Mouse (Mus musculus): ENCODE results near the gene Lbhd2. TPM values are rescaled to one million over a fixed set of nuclear protein-coding genes. Genes with fewer than 3 reads are reported as not detected.

Gene Lbhd2
- 4.8 and 5.9 TPM in 2 replicates for polyA plus RNA-seq (2015; fragmentation: Nextera tagmentation; extraction: Ambion mirVana)

GRCm38 (mm10) chr12:111406622-111407021 lies at the start of gene Lbhd2:
Lbhd2 (plus strand) TSS chr12:111406809.
- peak; percentile 9 for DNase-seq (ENCODE audit: low spot score)

GRCm38 (mm10) chr12:111360671-111361070 lies 45.9 kb upstream of the Lbhd2 start:
- DNase-seq (ENCODE audit: low spot score), result no peak

- no peak for DNase-seq (ENCODE audit: low spot score)
Observed at GRCm38 (mm10) chr12:111361319-111362098, 45.1 kb upstream of the Lbhd2 start.

DNA sequence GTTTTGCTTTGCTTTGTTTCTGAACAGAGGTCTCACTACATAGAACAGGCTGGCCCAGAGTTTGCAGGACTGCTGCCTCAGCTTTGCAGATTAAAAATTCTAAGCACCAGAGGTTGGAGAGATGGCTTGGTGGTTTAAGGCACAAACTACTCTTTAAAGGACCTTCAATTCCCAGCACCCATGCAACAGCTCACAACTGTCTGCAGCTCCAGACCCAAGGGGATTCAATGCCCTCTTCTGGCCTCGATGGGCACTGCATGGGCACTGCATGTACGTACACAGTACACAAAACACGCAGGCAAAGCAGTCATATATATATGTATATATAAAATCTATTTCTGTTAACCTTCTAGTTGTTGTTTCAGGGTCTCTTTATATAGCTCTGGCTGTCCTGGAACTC lies 42.4 kb upstream of the Lbhd2 start:
- DNase-seq (ENCODE audit: low spot score), result no peak

- DNase-seq (ENCODE audit: low spot score), result no peak
Observed at GRCm38 (mm10) chr12:111367065-111367464, 39.5 kb upstream of the Lbhd2 start.

DNA sequence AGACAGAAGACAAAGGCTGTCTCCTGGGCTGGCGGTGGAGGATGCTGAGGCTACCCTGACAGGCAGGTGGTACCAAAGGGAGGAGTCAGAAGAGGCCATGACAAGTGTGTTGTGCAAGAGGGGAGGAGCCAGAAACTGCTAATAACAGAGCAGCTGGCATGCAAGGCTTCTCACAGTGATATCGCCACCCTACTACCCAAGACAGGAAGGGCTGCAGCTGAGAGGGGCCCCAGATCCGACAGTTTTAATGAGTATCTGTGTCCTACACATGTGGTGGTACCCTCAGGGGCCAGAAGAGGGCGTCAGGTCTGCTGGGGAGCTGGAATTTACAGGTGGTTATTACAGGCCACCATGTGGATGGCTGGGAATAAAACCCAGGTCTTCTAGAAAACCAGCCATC lies 36.4 kb upstream of the Lbhd2 start:
- no peak for DNase-seq (ENCODE audit: low spot score)

DNA sequence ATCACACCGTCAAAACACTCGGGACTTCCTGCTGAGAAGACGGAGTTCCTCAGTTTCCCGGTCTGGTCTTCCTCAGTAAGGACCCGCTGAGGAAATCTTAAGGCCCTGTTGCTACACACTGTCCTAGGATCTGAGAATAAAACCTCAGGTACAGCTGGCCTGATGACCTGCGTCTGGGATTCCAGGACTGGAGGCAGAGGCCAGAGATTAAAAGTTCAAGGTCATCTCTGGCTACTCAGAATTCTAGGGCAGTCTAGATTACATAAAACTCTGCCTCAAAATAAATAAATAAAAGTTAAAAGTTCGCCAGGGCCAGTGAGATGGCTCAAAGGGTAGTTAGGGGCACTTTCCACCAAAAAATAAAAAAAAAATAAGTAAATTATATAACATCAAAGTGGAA lies 34.7 kb upstream of the Lbhd2 start:
- no peak for DNase-seq (ENCODE audit: low spot score)

DNA sequence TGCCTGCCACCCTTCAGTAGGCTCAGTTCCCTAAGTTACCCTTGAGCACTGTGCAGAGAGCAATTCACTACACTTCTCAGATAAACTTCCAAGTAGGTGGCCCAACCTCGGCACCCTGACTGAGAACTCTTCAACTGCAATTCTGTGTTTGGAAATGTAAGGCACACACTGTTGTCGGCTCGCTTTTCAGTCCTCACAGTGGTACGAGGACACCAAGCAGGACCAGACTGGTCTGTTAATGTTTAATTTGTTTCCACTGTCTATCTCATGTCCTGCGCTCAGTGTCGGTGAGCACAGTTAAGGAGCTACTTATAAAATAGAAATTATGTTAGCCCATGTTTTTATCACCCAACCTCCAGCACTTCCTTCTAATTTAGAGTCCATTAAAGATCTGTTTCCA lies 33.2 kb upstream of the Lbhd2 start:
- no peak for DNase-seq (ENCODE audit: low spot score)

GRCm38 (mm10) chr12:111374727-111375126 lies 31.9 kb upstream of the Lbhd2 start:
- no peak for DNase-seq (ENCODE audit: low spot score)

GRCm38 (mm10) chr12:111375559-111375958 lies 31.1 kb upstream of the Lbhd2 start:
- no peak for DNase-seq (ENCODE audit: low spot score)

- DNase-seq (ENCODE audit: low spot score), result no peak
Observed at GRCm38 (mm10) chr12:111376053-111376452, 30.6 kb upstream of the Lbhd2 start.

DNA sequence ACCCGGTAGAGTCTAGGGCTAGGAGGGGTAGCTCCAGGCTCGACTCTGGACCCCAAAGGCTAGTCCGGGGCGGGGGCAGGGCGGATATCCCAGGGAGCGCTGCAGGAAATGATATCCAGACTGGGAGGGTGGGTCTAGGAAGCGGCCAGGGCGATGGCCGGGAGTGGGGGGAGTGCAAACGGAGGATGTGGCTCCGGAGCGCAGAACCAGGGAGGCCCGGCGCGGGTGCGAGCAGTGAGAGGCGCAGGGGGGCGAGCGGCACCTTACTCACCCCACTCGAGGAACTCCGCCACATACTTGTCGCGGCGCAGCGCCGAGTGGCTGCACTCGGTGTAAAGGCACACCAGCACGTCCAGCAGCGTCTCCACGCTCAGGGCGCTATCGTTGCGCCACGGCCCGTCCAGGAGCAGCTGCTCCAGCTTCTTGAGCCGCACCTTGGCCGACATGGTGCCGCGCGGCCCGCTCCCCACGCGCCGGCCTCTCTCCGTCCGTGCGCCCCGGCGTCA lies 29.7 kb upstream of the Lbhd2 start:
- DNase-seq (ENCODE audit: low spot score), result no peak

- no peak for DNase-seq (ENCODE audit: low spot score)
Observed at GRCm38 (mm10) chr12:111377376-111377973, 29.1 kb upstream of the Lbhd2 start, which contains the start of gene Cdc42bpb. Cdc42bpb (minus strand) TSS chr12:111377718.

- no peak for DNase-seq (ENCODE audit: low spot score)
Observed at GRCm38 (mm10) chr12:111377986-111378490, 28.6 kb upstream of the Lbhd2 start.

- no peak for DNase-seq (ENCODE audit: low spot score)
Observed at GRCm38 (mm10) chr12:111378812-111379211, 27.8 kb upstream of the Lbhd2 start.

DNA sequence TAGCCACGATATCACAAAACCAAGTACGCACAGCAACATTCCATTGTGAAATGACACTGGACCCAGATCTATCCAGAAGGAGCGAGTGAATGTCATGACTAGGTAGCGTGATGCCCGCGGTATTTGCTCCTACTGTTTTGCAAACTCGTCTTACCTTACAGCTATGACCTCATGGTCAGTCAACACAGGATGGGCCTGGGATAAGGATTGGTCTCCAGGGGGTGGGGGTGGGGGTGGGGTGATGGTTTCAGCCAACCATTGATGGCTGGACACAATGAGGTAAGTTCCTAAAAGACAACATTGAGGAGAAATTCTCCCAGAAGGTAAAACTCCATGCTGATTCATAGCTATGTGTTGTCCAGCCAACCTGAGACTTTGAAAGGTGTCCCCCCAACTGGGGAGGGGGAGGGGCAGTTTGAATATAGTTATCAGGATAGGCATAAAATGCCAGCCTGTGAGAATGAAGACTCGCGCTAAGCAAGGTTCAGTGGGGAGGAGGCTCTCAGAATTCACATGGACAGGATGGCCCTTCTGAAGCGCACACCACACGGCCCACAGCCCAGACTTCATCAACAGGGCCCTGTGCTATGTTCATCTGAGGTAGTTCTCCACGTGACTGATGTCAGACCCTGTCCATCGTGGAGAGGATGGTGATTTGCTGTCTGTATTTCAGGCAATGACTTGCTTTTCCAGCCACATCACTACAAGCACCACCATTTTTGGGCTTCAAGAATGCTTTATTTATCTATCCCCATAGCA lies 20.5 kb upstream of the Lbhd2 start:
- DNase-seq (ENCODE audit: low spot score), result no peak

DNA sequence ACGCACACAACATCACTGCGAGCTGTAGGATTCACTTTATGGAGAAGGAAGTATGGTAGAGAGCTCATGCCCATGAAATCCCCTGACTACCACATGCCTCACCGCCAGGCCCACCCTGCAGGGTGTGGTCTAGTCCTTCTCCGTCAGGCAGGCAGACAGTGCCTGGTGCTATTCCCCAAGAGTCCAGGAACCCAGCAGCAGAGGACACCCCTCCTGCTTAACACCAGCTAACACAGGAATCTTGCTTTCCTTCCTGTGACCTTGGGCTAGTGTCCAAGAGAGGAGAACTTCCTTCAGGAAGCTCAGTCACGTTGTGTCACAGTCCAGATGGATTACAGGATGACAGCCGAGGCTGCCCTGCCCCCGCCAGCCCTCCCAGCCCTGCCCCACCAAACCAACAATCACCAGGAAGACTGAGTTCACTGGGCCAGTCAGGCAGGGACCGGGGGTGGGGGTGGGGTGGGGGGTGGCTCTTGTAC lies 19.9 kb upstream of the Lbhd2 start:
- DNase-seq (ENCODE audit: low spot score), result no peak

GRCm38 (mm10) chr12:111387146-111387545 lies 19.5 kb upstream of the Lbhd2 start:
- no peak for DNase-seq (ENCODE audit: low spot score)

GRCm38 (mm10) chr12:111394008-111394407 lies 12.6 kb upstream of the Lbhd2 start:
- DNase-seq (ENCODE audit: low spot score), result no peak

- no peak for DNase-seq (ENCODE audit: low spot score)
Observed at GRCm38 (mm10) chr12:111396997-111397396, 9.6 kb upstream of the Lbhd2 start.

DNA sequence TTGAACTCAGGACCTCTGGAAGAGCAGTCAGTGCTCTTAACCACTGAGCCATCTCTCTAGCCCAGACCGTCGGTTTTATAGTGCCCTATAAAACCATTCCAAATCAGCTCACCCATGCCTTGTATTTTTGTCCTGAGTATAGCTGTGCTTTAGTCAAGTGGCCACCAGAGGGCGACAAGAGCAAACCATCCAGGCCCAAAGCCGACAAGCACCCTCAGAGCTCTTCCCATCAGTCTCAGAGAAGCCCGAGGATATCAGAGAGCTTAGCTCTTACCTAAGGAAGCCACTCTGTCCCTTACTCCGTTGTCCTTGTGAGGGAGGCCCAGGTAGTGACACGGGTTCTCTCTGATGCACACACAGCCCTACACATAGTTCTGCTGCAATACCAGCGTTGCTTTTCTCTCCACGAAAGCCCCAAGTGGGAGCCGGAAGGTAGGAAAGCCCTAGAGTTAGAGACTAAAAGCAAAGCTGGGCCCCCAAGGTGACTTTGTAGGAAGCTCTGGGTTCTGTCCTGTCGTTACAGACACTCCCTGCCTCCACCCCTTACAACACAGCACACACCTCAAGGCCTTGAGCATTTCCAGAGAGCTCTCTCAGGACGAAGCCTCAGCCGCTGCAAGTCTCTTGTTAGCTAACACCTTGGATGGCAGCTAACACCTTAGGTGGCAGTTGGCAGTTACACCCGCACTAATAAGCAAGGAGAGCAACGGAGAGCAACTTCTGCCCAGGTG lies 5.0 kb upstream of the Lbhd2 start:
- peak; percentile 75 for DNase-seq (ENCODE audit: low spot score)
